Mouse (Mus musculus) midbrain, embryonic 14.5 days (tissue): ENCODE data around the gene Vps13d. TPM values are rescaled to one million over a fixed set of nuclear protein-coding genes. Genes with fewer than 3 reads are reported as not detected.

Experiments
- ATAC-seq: fragments of 200-750 bp; cut with Nextera tagmentation; 2 replicates; pipeline ENCODE4 v1.8.0; 2017; ENCODE audit warnings: moderate number of reproducible peaks, moderate library complexity; ENCODE audit not compliant: low FRiP score, low TSS enrichment
- DNase-seq: peaks from one replicate; pipeline ENCODE4 v3.0.0-alpha.2; 2015
- H3K27ac ChIP-seq: fragments of 300-500 bp; sonication (generic); replicated peaks from 2 replicates; pipeline ENCODE4 v1.5.1; 2014; ENCODE audit warnings: mild to moderate bottlenecking, low read depth, low read length, moderate library complexity
- H3K27me3 ChIP-seq: fragments of 300-500 bp; sonication (generic); 2 replicates; pipeline ENCODE4 v1.6.1; 2014; ENCODE audit warnings: low read length, control low read depth, mixed read lengths; ENCODE audit not compliant: control insufficient read depth, insufficient read depth
- H3K36me3 ChIP-seq: fragments of 300-500 bp; sonication (generic); 2 replicates; pipeline ENCODE4 v1.6.1; 2014; ENCODE audit warnings: low read length, control low read depth; ENCODE audit not compliant: control insufficient read depth, insufficient read depth
- H3K4me1 ChIP-seq: fragments of 300-500 bp; sonication (generic); 2 replicates; pipeline ENCODE4 v1.6.1; 2014; ENCODE audit warnings: mild to moderate bottlenecking, antibody characterized with exemption, low read length, control low read depth; ENCODE audit not compliant: control insufficient read depth, insufficient read depth
- H3K4me2 ChIP-seq: fragments of 300-500 bp; sonication (generic); 2 replicates; pipeline ENCODE4 v1.6.1; 2014; ENCODE audit warnings: mild to moderate bottlenecking, low read length, moderate library complexity
- H3K4me3 ChIP-seq: fragments of 300-500 bp; sonication (generic); replicated peaks from 2 replicates; pipeline ENCODE4 v1.5.1; 2014; ENCODE audit warnings: low read depth, low read length
- H3K9ac ChIP-seq: fragments of 300-500 bp; sonication (generic); replicated peaks from 2 replicates; pipeline ENCODE4 v1.6.1; 2014; ENCODE audit warnings: mild to moderate bottlenecking, low read length, moderate library complexity
- H3K9me3 ChIP-seq: fragments of 300-500 bp; sonication (generic); 2 replicates; pipeline ENCODE4 v1.6.1; 2016; ENCODE audit warnings: low read length, control low read depth, mixed read lengths; ENCODE audit not compliant: control insufficient read depth
- WGBS: fragments of 180-500 bp; shearing (Covaris S2); extraction: QIAGEN DNeasy Blood & Tissue Kit; methylation state at CpG from one replicate; pipeline ENCODE4 v1.1.7; 2014; 5-methylcytosine and 5-hydroxymethylcytosine counted together
- polyA plus RNA-seq: library from polyadenylated mRNA; unstranded; fragments of >200 nt; fragmentation: Nextera tagmentation; extraction: Ambion mirVana; gene quantifications from 2 replicates; pipeline ENCODE4 v1.2.1, GENCODE M21; 2014

Gene Vps13d
- polyA plus RNA-seq, 1 experiment from 2014 or later: 13.3 TPM

DNA sequence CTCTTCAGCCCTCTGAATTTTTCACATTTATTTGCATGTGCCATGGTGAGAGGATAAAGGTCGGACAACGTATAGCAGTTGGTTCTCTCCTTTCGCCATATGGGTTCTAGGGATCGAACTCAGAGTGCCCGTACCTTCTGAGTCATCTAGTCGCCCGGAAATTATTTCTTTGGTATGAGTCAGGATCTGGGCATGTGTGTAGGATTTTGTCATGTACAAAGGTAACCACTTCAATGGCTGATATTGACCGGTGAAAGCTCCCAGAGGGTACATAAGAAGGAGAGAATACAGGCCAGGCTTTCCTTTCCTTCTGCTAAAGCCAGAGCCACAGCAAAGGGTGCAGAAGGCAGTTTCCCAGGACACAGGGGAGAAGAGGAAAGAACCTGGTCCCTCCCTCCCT lies 10.0 kb upstream of the Vps13d start:
- Histone ChIP-seq H3K4me2 (no peak overlapping the region), H3K27ac (no peak overlapping the region), H3K36me3 (no peaks in the 10 kb centered on the region), H3K9me3 (no peaks in the 10 kb centered on the region), H3K4me3 (no peak overlapping the region), H3K4me1 (no peaks in the 10 kb centered on the region), H3K9ac (no peak overlapping the region), H3K27me3 (no peaks in the 10 kb centered on the region)
- WGBS: 92% methylated on average over 8 of the region's 8 CpGs
- DNase-seq (no peak), ATAC-seq (no peak)

DNA sequence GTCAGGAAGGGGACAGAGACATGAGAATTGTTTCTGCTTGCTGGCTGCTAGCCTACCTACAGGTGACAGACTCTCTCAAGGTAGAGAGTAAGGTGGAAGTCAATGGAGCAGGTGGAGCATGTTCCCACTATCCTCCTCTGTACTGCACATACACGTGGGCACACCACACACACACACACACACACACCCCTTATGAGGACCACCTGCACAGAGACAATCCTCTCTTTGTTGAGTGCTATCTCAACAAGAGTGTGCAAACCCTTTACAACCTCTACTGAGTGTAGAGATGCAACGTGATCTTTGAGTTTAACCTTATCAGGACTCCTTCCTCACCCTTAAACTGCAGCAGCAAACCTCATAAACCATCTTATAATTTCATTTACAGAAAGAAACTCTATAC lies 8.5 kb upstream of the Vps13d start:
- no peaks in the 10 kb centered on the region for H3K36me3 ChIP-seq
- no peaks in the 10 kb centered on the region for H3K4me1 ChIP-seq
- H3K9me3 ChIP-seq: no peaks in the 10 kb centered on the region
- H3K27me3 ChIP-seq: no peaks in the 10 kb centered on the region
- H3K4me3 ChIP-seq: no peak overlapping the region
- H3K4me2 ChIP-seq: no peak overlapping the region
- 63% methylated on average over 2 of the region's 2 CpGs for WGBS
- no peak for ATAC-seq
- H3K27ac ChIP-seq: no peak overlapping the region
- no peak for DNase-seq
- H3K9ac ChIP-seq: no peak overlapping the region

DNA sequence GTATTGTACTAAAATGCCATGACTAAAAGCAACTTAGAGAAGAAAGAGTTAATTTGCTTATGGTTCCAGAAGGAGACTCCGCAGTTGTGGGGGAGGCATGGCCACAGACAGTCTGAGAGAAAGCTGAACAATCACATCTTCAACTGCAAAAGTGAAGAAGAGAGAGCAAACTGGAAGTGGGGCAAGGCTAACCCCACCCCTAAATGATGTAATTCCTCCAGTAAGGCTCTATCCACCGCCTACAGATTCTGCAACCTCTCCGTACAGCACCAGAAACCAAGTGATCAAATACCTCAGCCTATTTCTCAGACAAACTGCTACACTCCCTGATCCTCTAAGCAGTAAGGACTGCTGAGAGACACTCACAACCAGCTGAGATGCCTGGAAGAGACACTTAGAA lies 6.6 kb upstream of the Vps13d start:
- H3K4me1 ChIP-seq: no peaks in the 10 kb centered on the region
- no peak overlapping the region for H3K9ac ChIP-seq
- no peak for ATAC-seq
- no peaks in the 10 kb centered on the region for H3K9me3 ChIP-seq
- no peak overlapping the region for H3K4me2 ChIP-seq
- no peak for DNase-seq
- H3K27me3 ChIP-seq: no peaks in the 10 kb centered on the region
- H3K4me3 ChIP-seq: no peak overlapping the region
- 75% methylated on average over 3 of the region's 3 CpGs for WGBS
- no peak overlapping the region for H3K27ac ChIP-seq
- H3K36me3 ChIP-seq: no peaks in the 10 kb centered on the region

DNA sequence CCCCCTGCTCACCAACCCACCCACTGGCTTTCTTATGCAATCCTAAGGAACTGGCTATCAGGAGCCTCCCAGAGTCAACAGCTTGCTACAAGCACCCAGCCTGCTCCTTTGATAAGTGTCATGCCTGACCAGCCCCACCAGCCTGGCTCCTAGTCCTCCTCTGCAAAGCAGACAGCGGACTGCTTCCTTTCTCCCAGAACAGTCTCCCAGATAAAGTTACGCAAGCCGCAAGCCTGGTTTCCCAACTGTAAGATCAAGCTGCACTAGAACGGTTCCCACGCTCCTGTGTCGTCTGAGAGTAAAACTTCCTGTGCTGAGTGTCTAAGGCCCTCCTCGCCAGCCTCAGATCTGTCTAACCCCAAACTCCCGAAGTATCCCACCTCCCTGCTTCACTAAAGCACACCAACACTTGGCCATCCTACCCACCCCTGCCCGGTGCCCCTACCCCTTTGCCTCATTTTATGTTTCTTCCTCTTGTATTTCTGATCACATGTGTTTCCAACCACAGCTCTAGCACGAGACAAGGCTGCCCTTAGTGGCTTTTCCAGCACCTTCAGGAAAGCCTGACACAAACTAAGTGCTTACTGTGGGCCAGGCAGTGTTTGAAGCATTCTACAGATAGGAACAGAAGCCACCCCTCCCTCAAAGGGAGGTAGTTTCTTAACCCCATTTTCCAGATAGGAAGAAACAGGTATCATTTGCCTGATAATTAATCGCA lies 5.3 kb upstream of the Vps13d start:
- no peak for ATAC-seq
- H3K4me1 ChIP-seq: no peaks in the 10 kb centered on the region
- no peaks in the 10 kb centered on the region for H3K27me3 ChIP-seq
- DNase-seq: no peak
- H3K27ac ChIP-seq: no peak overlapping the region
- no peaks in the 10 kb centered on the region for H3K36me3 ChIP-seq
- H3K4me3 ChIP-seq: no peak overlapping the region
- WGBS: 54% methylated on average over 11 of the region's 11 CpGs
- no peak overlapping the region for H3K9ac ChIP-seq
- no peak overlapping the region for H3K4me2 ChIP-seq
- H3K9me3 ChIP-seq: no peaks in the 10 kb centered on the region

DNA sequence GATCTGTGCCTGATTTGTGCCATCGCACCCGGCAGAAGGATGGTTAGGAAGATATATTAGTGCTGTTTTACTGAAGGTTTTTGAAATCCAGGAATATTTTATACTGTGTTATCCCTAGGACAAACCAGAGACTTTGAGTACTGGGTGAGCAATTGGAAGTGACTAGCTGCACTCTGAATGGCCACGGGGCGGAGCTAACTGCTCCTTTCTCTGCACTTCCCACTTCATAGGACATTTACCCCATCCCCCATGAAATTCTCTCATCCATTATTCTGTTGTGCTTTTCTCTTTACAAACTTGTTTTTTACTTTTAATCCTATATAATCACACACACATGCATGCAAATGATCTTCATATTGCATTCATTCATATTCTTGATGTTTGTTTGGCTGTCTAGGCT lies 1.8 kb upstream of the Vps13d start:
- Histone ChIP-seq H3K4me3 (no peak overlapping the region), H3K4me1 (peaks cover 9% of the 10 kb centered on the region; the same call in 1 of the 2 replicates), H3K4me2 (no peak overlapping the region), H3K36me3 (no peaks in the 10 kb centered on the region), H3K27me3 (no peaks in the 10 kb centered on the region), H3K27ac (no peak overlapping the region), H3K9ac (no peak overlapping the region), H3K9me3 (no peaks in the 10 kb centered on the region)
- no peak for DNase-seq
- WGBS: 85% methylated on average over 4 of the region's 4 CpGs
- ATAC-seq: no peak

DNA sequence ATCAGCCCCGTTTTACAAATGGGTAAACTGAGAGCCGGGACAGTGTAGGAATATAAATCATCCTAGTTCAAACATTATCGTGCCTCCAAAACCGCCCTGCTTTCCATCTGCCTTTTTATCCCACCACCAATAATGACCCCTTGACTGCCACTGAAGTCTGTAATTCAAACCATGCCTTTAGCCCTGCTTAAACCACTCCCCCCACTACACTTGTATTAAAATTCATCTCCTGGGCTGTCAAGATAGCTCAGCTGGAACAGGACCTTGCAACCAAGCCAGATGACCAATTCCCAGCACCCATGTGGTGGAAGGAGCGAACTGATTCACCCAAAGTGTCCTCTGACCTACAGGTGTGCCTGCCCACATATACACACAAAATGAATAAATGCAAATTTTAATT lies 367 bp upstream of the Vps13d start:
- ATAC-seq (peak; percentile 57; the same call in 1 of the 2 replicates), DNase-seq (no peak)
- H3K27me3 ChIP-seq: no peaks in the 10 kb centered on the region
- 20% methylated on average over 5 of the region's 5 CpGs for WGBS
- no peak overlapping the region for H3K9ac ChIP-seq
- H3K9me3 ChIP-seq: no peaks in the 10 kb centered on the region
- H3K27ac ChIP-seq: no peak overlapping the region
- peak overlapping the region; percentile 39 for H3K4me2 ChIP-seq
- H3K4me1 ChIP-seq: peaks cover 9% of the 10 kb centered on the region; the same call in 1 of the 2 replicates
- peak overlapping the region; percentile 88 for H3K4me3 ChIP-seq
- no peaks in the 10 kb centered on the region for H3K36me3 ChIP-seq

DNA sequence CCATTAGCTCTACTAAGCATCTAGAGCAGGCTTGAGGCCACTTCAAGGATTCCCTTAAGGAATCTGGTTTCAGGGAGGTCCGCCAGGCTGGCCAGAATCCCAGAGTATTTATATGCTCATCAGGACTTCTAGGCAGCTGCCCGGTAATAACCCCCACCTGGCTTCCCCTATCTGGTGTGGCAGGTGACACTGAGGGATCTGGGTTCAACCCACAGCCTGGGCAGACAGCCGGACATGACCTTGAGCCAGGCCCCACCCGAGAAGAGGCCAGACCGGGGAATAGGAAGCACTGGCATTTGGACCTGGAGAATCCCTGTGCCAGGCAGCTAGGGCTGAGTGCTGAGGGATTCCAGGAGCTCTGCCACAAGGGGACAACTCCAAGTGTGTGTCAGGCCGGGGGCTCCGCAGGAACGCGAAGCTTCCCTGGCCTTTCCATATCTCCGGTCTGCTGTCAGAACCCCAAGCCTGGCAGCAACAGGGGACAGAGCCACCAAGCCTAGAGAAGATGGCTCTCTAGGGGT lies 754 bp downstream of the Vps13d start:
- 1% methylated on average over 10 of the region's 10 CpGs for WGBS
- 0 out of 2 replicates have a peak, but pooled peaks have one; percentile 16 for ATAC-seq
- H3K9me3 ChIP-seq: no peaks in the 10 kb centered on the region
- H3K9ac ChIP-seq: peak overlapping the region; percentile 92
- peak; percentile 31 for DNase-seq
- peak overlapping the region; percentile 88 for H3K4me3 ChIP-seq
- H3K27ac ChIP-seq: no peak overlapping the region
- peaks cover 9% of the 10 kb centered on the region; the same call in 1 of the 2 replicates for H3K4me1 ChIP-seq
- peak overlapping the region; percentile 87 for H3K4me2 ChIP-seq
- peaks cover 7% of the 10 kb centered on the region for H3K36me3 ChIP-seq
- no peaks in the 10 kb centered on the region for H3K27me3 ChIP-seq

DNA sequence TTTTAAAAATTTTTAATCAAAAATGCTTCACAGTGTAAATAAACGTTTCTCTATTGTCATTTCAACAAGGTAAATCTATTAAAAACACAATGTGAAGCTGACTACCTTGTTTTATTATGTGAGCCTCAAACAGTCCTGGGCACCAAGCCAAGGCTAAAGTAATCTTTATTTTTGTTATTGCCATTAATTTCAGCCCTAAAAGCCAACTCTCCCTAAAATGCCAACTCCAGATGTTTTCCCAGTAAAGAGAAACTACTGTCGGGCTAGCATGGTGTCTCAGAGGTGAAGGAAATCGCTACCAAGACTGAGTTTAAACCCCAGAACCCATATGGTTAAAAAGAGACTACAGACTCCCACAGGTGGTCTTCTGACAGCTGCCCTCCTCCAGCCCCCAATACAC lies 1.4 kb downstream of the Vps13d start:
- peak overlapping the region; percentile 87 for H3K4me2 ChIP-seq
- peaks cover 12% of the 10 kb centered on the region for H3K36me3 ChIP-seq
- H3K4me3 ChIP-seq: peak overlapping the region; percentile 88
- no peak for ATAC-seq
- H3K27ac ChIP-seq: no peak overlapping the region
- H3K9me3 ChIP-seq: no peaks in the 10 kb centered on the region
- H3K27me3 ChIP-seq: no peaks in the 10 kb centered on the region
- no peak for DNase-seq
- peaks cover 9% of the 10 kb centered on the region; the same call in 1 of the 2 replicates for H3K4me1 ChIP-seq
- WGBS: 64% methylated on average over 3 of the region's 3 CpGs
- no peak overlapping the region for H3K9ac ChIP-seq

DNA sequence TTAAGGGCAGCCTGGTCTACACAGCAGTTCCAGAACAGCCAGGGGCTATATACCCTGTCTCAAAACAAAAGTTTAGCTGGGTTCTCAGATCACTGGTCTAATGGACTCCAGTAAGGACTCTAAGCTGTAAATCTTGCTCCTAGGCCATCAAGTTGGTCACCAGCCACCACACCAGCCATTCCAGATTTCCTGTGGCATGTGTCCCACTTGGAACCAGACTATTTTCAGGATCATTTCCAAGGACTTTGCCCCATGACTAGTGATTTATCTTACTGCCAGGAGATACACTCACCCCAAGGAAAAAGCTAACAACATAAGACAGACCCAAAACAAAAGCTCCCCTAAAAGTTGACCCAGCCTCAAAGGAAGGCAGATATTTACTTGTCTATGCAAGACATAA lies 2.1 kb downstream of the Vps13d start:
- DNase-seq: no peak
- no peak overlapping the region for H3K4me2 ChIP-seq
- ATAC-seq: no peak

More for the DNA sequence above, 2.1 kb downstream of the Vps13d start:
- no peaks in the 10 kb centered on the region for H3K27me3 ChIP-seq
- no peak overlapping the region for H3K9ac ChIP-seq
- no peaks in the 10 kb centered on the region for H3K9me3 ChIP-seq
- peaks cover 9% of the 10 kb centered on the region; the same call in 1 of the 2 replicates for H3K4me1 ChIP-seq
- H3K36me3 ChIP-seq: peaks cover 14% of the 10 kb centered on the region
- no peak overlapping the region for H3K4me3 ChIP-seq
- no peak overlapping the region for H3K27ac ChIP-seq
